Mouse (Mus musculus): ENCODE measurements around the gene Tmpo. TPM values are rescaled to one million over a fixed set of nuclear protein-coding genes. Genes with fewer than 3 reads are reported as not detected.

Tmpo gene
- total and polyA plus RNA-seq, 3 experiments, result 13.9 to 40.1 (median 39.8) TPM

- Histone ChIP-seq H3K27me3 (ENCODE audit: control insufficient read depth, insufficient read depth, low read length) (no peaks in the 10 kb centered on the region), H3K9ac (ENCODE audit: low read depth, low read length) (no peak overlapping the region), H3K79me2 (replicated peaks; ENCODE audit: control insufficient read depth, insufficient read depth, low read length) (no peaks in the 10 kb centered on the region), H3K4me3 (no peak overlapping the region), H3K4me1 (ENCODE audit: control insufficient read depth, insufficient read depth, low read length) (peaks cover 2% of the 10 kb centered on the region; the same call in 1 of the 2 replicates), H3K36me3 (ENCODE audit: control insufficient read depth, insufficient read depth, low read length) (no peaks in the 10 kb centered on the region), H3K27ac (no peak overlapping the region)
- TF ChIP-seq CTCF (IDR thresholded peaks at IDR 0.05) (no peak), POLR2A (IDR thresholded peaks at IDR 0.05; ENCODE audit: insufficient read depth, low read depth, low read length) (no peak), EP300 (IDR thresholded peaks at IDR 0.05; ENCODE audit: insufficient read depth, low read depth, low read length) (no peak)
- no peak for DNase-seq
- 42% methylated on average over 9 of the region's 9 CpGs for WGBS
- intact Hi-C loops (cut with DNase I), result no loop called here
Observed at GRCm38 (mm10) chr10:91222398-91223236, 41.5 kb upstream of the Tmpo start.

- WGBS, result 84% methylated on average over 11 of the region's 11 CpGs
- no peaks in the 10 kb centered on the region for H3K79me2 ChIP-seq (replicated peaks; ENCODE audit: control insufficient read depth, insufficient read depth, low read length)
- no peak overlapping the region for H3K27ac ChIP-seq
Observed at GRCm38 (mm10) chr10:91208899-91209667, 28.0 kb upstream of the Tmpo start.

GRCm38 (mm10) chr10:91208461-91208860 is 27.3 kb upstream of the Tmpo start:
- DNase-seq, result peak in 1 of 2 experiments; percentile 31
- H3K27ac ChIP-seq, result no peak overlapping the region; the same call in 1 of the 2 replicates

More at GRCm38 (mm10) chr10:91208899-91209667, 28.0 kb upstream of the Tmpo start:
- no peak for DNase-seq
- H3K27me3 ChIP-seq (ENCODE audit: control insufficient read depth, insufficient read depth, low read length), result no peaks in the 10 kb centered on the region
- no peaks in the 10 kb centered on the region for H3K4me1 ChIP-seq (ENCODE audit: control insufficient read depth, insufficient read depth, low read length)
- TF ChIP-seq CTCF (IDR thresholded peaks at IDR 0.05) (no peak), EP300 (IDR thresholded peaks at IDR 0.05; ENCODE audit: insufficient read depth, low read depth, low read length) (no peak), POLR2A (IDR thresholded peaks at IDR 0.05; ENCODE audit: insufficient read depth, low read depth, low read length) (no peak)
- no peak overlapping the region for H3K4me3 ChIP-seq
- H3K9ac ChIP-seq (ENCODE audit: low read depth, low read length), result no peak overlapping the region
- intact Hi-C loops (cut with DNase I), result no loop called here
- no peaks in the 10 kb centered on the region for H3K36me3 ChIP-seq (ENCODE audit: control insufficient read depth, insufficient read depth, low read length)

GRCm38 (mm10) chr10:91207275-91207674 is 26.2 kb upstream of the Tmpo start:
- H3K27ac ChIP-seq, result no peak overlapping the region
- no peak overlapping the region for H3K9ac ChIP-seq (ENCODE audit: low read depth, low read length)
- no peaks in the 10 kb centered on the region for H3K36me3 ChIP-seq (ENCODE audit: control insufficient read depth, insufficient read depth, low read length)
- intact Hi-C loops (cut with DNase I), result no loop called here
- no peaks in the 10 kb centered on the region for H3K79me2 ChIP-seq (replicated peaks; ENCODE audit: control insufficient read depth, insufficient read depth, low read length)
- H3K27me3 ChIP-seq (ENCODE audit: control insufficient read depth, insufficient read depth, low read length), result no peaks in the 10 kb centered on the region
- no peak overlapping the region for H3K4me3 ChIP-seq
- no peak for DNase-seq
- TF ChIP-seq POLR2A (IDR thresholded peaks at IDR 0.05; ENCODE audit: insufficient read depth, low read depth, low read length), result no peak
- TF ChIP-seq EP300 (IDR thresholded peaks at IDR 0.05; ENCODE audit: insufficient read depth, low read depth, low read length), result no peak
- TF ChIP-seq CTCF (IDR thresholded peaks at IDR 0.05), result peak; percentile 47
- no peaks in the 10 kb centered on the region for H3K4me1 ChIP-seq (ENCODE audit: control insufficient read depth, insufficient read depth, low read length)

More at GRCm38 (mm10) chr10:91208461-91208860, 27.3 kb upstream of the Tmpo start:
- H3K4me1 ChIP-seq (ENCODE audit: control insufficient read depth, insufficient read depth, low read length), result no peaks in the 10 kb centered on the region
- H3K27me3 ChIP-seq (ENCODE audit: control insufficient read depth, insufficient read depth, low read length), result no peaks in the 10 kb centered on the region
- H3K9ac ChIP-seq (ENCODE audit: low read depth, low read length), result no peak overlapping the region
- H3K4me3 ChIP-seq, result no peak overlapping the region
- H3K79me2 ChIP-seq (replicated peaks; ENCODE audit: control insufficient read depth, insufficient read depth, low read length), result no peaks in the 10 kb centered on the region
- no peak for TF ChIP-seq CTCF (IDR thresholded peaks at IDR 0.05)
- no peak for TF ChIP-seq EP300 (IDR thresholded peaks at IDR 0.05; ENCODE audit: insufficient read depth, low read depth, low read length)
- no peak for TF ChIP-seq POLR2A (IDR thresholded peaks at IDR 0.05; ENCODE audit: insufficient read depth, low read depth, low read length)
- 61% methylated on average over 9 of the region's 9 CpGs for WGBS
- no peaks in the 10 kb centered on the region for H3K36me3 ChIP-seq (ENCODE audit: control insufficient read depth, insufficient read depth, low read length)
- intact Hi-C loops (cut with DNase I), result no loop called here

GRCm38 (mm10) chr10:91205632-91206031 is 24.5 kb upstream of the Tmpo start:
- Histone ChIP-seq H3K4me1 (ENCODE audit: control insufficient read depth, insufficient read depth, low read length) (no peaks in the 10 kb centered on the region), H3K27me3 (ENCODE audit: control insufficient read depth, insufficient read depth, low read length) (no peaks in the 10 kb centered on the region), H3K27ac (no peak overlapping the region), H3K79me2 (replicated peaks; ENCODE audit: control insufficient read depth, insufficient read depth, low read length) (no peaks in the 10 kb centered on the region), H3K4me3 (no peak overlapping the region), H3K36me3 (ENCODE audit: control insufficient read depth, insufficient read depth, low read length) (no peaks in the 10 kb centered on the region), H3K9ac (ENCODE audit: low read depth, low read length) (no peak overlapping the region)
- no peak for DNase-seq
- intact Hi-C loops (cut with DNase I), result no loop called here
- 72% methylated on average over 6 of the region's 6 CpGs for WGBS
- TF ChIP-seq CTCF (IDR thresholded peaks at IDR 0.05), result no peak
- no peak for TF ChIP-seq POLR2A (IDR thresholded peaks at IDR 0.05; ENCODE audit: insufficient read depth, low read depth, low read length)
- no peak for TF ChIP-seq EP300 (IDR thresholded peaks at IDR 0.05; ENCODE audit: insufficient read depth, low read depth, low read length)
